ENCODE assay signal across 13 mouse cellular contexts in genomic region chr13:24604096-24604495, GRCm38 (mm10). TPM values are rescaled to one million over a fixed set of nuclear protein-coding genes. Genes with fewer than 3 reads are reported as not detected.
DNase-seq lines count a peak whose midpoint lies in the region; ATAC-seq lines count a peak whose summit lies in the region.
"Had no signal": no experiment of that assay in that cellular context is flagged by ENCODE, and none has a peak within 500 bp of the region (broad histone marks: within the 10 kb centered on the region; RNA-seq: fewer than 3 reads in every experiment).

No protein-coding gene starts in this region.

- H3K9me3 ChIP-seq in heart, embryonic 10.5 days: no peaks in the 10 kb centered on the region
- no peaks in the 10 kb centered on the region for H3K9me3 ChIP-seq in embryonic facial prominence, embryonic 12.5 days
- no peaks in the 10 kb centered on the region for H3K9me3 ChIP-seq in midbrain, embryonic 12.5 days
- H3K9me3 ChIP-seq: limb, embryonic 15.5 days had no signal

- H3K36me3 ChIP-seq in heart, embryonic 10.5 days: no peaks in the 10 kb centered on the region
- no peaks in the 10 kb centered on the region for H3K36me3 ChIP-seq in embryonic facial prominence, embryonic 12.5 days
- no peaks in the 10 kb centered on the region for H3K36me3 ChIP-seq in midbrain, embryonic 12.5 days
- H3K36me3 ChIP-seq: limb, embryonic 15.5 days had no signal

- ATAC-seq in embryonic facial prominence, embryonic 12.5 days (ENCODE audit: insufficient number of reproducible peaks, insufficient read depth, low FRiP score, low TSS enrichment): no peak
- 0 out of 2 replicates have a peak, but pooled peaks have one; percentile 16 for ATAC-seq in midbrain, embryonic 12.5 days (ENCODE audit: low FRiP score, low read depth)

- peak overlapping the region; percentile 53; the same call in 1 of the 2 replicates for H3K4me2 ChIP-seq in embryonic facial prominence, embryonic 12.5 days (replicated peaks)
- peak overlapping the region; percentile 51; the same call in 1 of the 2 replicates for H3K4me2 ChIP-seq in midbrain, embryonic 12.5 days (replicated peaks)

- H3K4me1 ChIP-seq in heart, embryonic 10.5 days: peaks cover 44% of the 10 kb centered on the region
- H3K4me1 ChIP-seq in embryonic facial prominence, embryonic 12.5 days: peaks cover 20% of the 10 kb centered on the region; the same call in 1 of the 2 replicates
- H3K4me1 ChIP-seq in midbrain, embryonic 12.5 days: peaks cover 27% of the 10 kb centered on the region

- H3K27ac ChIP-seq in heart, embryonic 10.5 days: peak overlapping the region; percentile 86
- H3K27ac ChIP-seq in embryonic facial prominence, embryonic 12.5 days: no peak overlapping the region
- no peak overlapping the region for H3K27ac ChIP-seq in midbrain, embryonic 12.5 days (replicated peaks)
- H3K27ac ChIP-seq: layer of hippocampus, adult 2 months; limb, embryonic 15.5 days had no signal

- no peaks in the 10 kb centered on the region for H3K27me3 ChIP-seq in heart, embryonic 10.5 days (ENCODE audit: insufficient read depth, poor library complexity, severe bottlenecking)
- H3K27me3 ChIP-seq in embryonic facial prominence, embryonic 12.5 days: no peaks in the 10 kb centered on the region
- peaks cover 12% of the 10 kb centered on the region for H3K27me3 ChIP-seq in midbrain, embryonic 12.5 days
- H3K27me3 ChIP-seq: CH12.LX; limb, embryonic 15.5 days had no signal

- no peak overlapping the region for H3K9ac ChIP-seq in embryonic facial prominence, embryonic 12.5 days
- H3K9ac ChIP-seq in midbrain, embryonic 12.5 days (replicated peaks): 0 out of 2 replicates have a peak overlapping the region, but pooled peaks have one; percentile 37
- H3K9ac ChIP-seq: limb, embryonic 15.5 days had no signal

- intact Hi-C loops in left cerebral cortex, postnatal 36 days (cut with DNase I): no loop called here

- DNase-seq in heart, embryonic 10.5 days (ENCODE audit: low spot score): no peak
- DNase-seq in heart, adult 9 months (ENCODE audit: low spot score in 2 of 2): no peak
- DNase-seq in lung, postnatal 36 days: peak; percentile 20
- DNase-seq in lung, postnatal 14 days: no peak
- DNase-seq in left cerebral cortex, postnatal 36 days (ENCODE audit: low spot score in 2 of 2): no peak
- DNase-seq in spleen, postnatal 14 days (ENCODE audit: low spot score in 2 of 2): no peak
- DNase-seq: cerebellum, adult 11 months had no signal

- WGBS in heart, embryonic 10.5 days: 24% methylated on average over 3 of the region's 4 CpGs
- WGBS in embryonic facial prominence, embryonic 12.5 days: 33% methylated on average over 2 of the region's 4 CpGs
- WGBS in midbrain, embryonic 12.5 days: 17% methylated on average over 4 of the region's 4 CpGs

- peak overlapping the region; percentile 44; the same call in 1 of the 2 replicates for H3K4me3 ChIP-seq in heart, embryonic 10.5 days
- no peak overlapping the region for H3K4me3 ChIP-seq in embryonic facial prominence, embryonic 12.5 days
- no peak overlapping the region for H3K4me3 ChIP-seq in midbrain, embryonic 12.5 days
- H3K4me3 ChIP-seq: erythroblast, embryonic 14.5 days had no signal

RNA-seq across cellular contexts. Expression of gene Ripor2, which starts 22.1 kb away (rescaled TPM):
- 5.2 and 6.8 TPM in 2 replicates for polyA plus RNA-seq in heart, embryonic 10.5 days (2016; fragmentation: Nextera tagmentation; extraction: Ambion mirVana)
- polyA plus RNA-seq in embryonic facial prominence, embryonic 12.5 days (2016; fragmentation: Nextera tagmentation; extraction: Ambion mirVana): 6.1 and 9.2 TPM in 2 replicates
- polyA plus RNA-seq in midbrain, embryonic 12.5 days (2016; fragmentation: Nextera tagmentation; extraction: Ambion mirVana): 19.8 and 21.9 TPM in 2 replicates
- total RNA-seq in left cerebral cortex, postnatal 36 days (2021): 10 to 100 TPM; 53.0 to 67.2 TPM
